Mouse (Mus musculus) heart, embryonic 14.5 days (tissue): ENCODE data around the gene Zdhhc7. TPM values are rescaled to one million over a fixed set of nuclear protein-coding genes. Genes with fewer than 3 reads are reported as not detected.

Experiments
- ATAC-seq: fragments of 200-750 bp; cut with Nextera tagmentation; 2 replicates; pipeline ENCODE4 v1.8.0; 2017; ENCODE audit warnings: low read depth, moderate TSS enrichment; ENCODE audit not compliant: insufficient number of reproducible peaks, insufficient read depth, low FRiP score
- H3K27ac ChIP-seq, 2 experiments: fragments of 200-500 bp in 1 of 2; fragments of 300-500 bp in 1 of 2; sonication (generic) in 1 of 2; replicated peaks in 1 of 2; 2 replicates each; pipeline ENCODE4 v1.5.1; 2012 to 2014; ENCODE audit warnings: low read depth in 2 of 2, low read length in 2 of 2, control low read depth in 1 of 2, mild to moderate bottlenecking in 1 of 2, mixed read lengths in 1 of 2; ENCODE audit not compliant: control insufficient read depth in 1 of 2, insufficient read depth in 1 of 2
- H3K27me3 ChIP-seq: fragments of 300-500 bp; sonication (generic); 2 replicates; pipeline ENCODE4 v1.6.1; 2014; ENCODE audit warnings: mild to moderate bottlenecking, low read length, control low read depth; ENCODE audit not compliant: control insufficient read depth, insufficient read depth
- H3K36me3 ChIP-seq: fragments of 300-500 bp; sonication (generic); 2 replicates; pipeline ENCODE4 v1.6.1; 2014; ENCODE audit warnings: mild to moderate bottlenecking, control low read depth, low read length, mixed read lengths; ENCODE audit not compliant: control insufficient read depth, insufficient read depth
- H3K4me1 ChIP-seq, 2 experiments: fragments of 200-500 bp in 1 of 2; fragments of 300-500 bp in 1 of 2; sonication (generic) in 1 of 2; 2 replicates each; pipeline ENCODE4 v1.6.1; 2012 to 2014; ENCODE audit warnings: low read length in 2 of 2, control low read depth in 1 of 2, mixed read lengths in 1 of 2; ENCODE audit not compliant: control insufficient read depth in 2 of 2, insufficient read depth in 2 of 2
- H3K4me2 ChIP-seq: fragments of 300-500 bp; sonication (generic); 2 replicates; pipeline ENCODE4 v1.6.1; 2014; ENCODE audit warnings: mild to moderate bottlenecking, low read length
- H3K4me3 ChIP-seq, 2 experiments: fragments of 200-500 bp in 1 of 2; fragments of 300-500 bp in 1 of 2; sonication (generic) in 1 of 2; 2 replicates each; pipeline ENCODE4 v1.5.1; 2012 to 2014; ENCODE audit warnings: low read length in 2 of 2, mild to moderate bottlenecking in 2 of 2, control low read depth in 1 of 2, low read depth in 1 of 2, moderate library complexity in 1 of 2; ENCODE audit not compliant: control insufficient read depth in 1 of 2, insufficient read depth in 1 of 2
- H3K9ac ChIP-seq: fragments of 300-500 bp; sonication (generic); 2 replicates; pipeline ENCODE4 v1.6.1; 2014; ENCODE audit warnings: mild to moderate bottlenecking, low read length
- H3K9me3 ChIP-seq: fragments of 300-500 bp; sonication (generic); 2 replicates; pipeline ENCODE4 v1.6.1; 2016; ENCODE audit warnings: low read length, control low read depth; ENCODE audit not compliant: control insufficient read depth
- WGBS: fragments of 180-500 bp; shearing (Covaris S2); extraction: QIAGEN DNeasy Blood & Tissue Kit; methylation state at CpG from one replicate; pipeline ENCODE4 v1.1.7; 2014; 5-methylcytosine and 5-hydroxymethylcytosine counted together
- polyA plus RNA-seq: library from polyadenylated mRNA; unstranded; fragments of >200 nt; fragmentation: Nextera tagmentation; extraction: Ambion mirVana; gene quantifications from 2 replicates; pipeline ENCODE4 v1.2.1, GENCODE M21; 2014

The Zdhhc7 gene
- polyA plus RNA-seq, 1 experiment from 2014 or later: 29.7 TPM

GRCm38 (mm10) chr8:120054833-120055232 lies 46.4 kb downstream of the Zdhhc7 start:
- H3K4me2 ChIP-seq: no peak overlapping the region
- H3K4me3 ChIP-seq: no peak overlapping the region
- no peak for ATAC-seq
- no peaks in the 10 kb centered on the region for H3K27me3 ChIP-seq
- no peak overlapping the region for H3K27ac ChIP-seq
- no peak overlapping the region for H3K9ac ChIP-seq
- H3K4me1 ChIP-seq: peaks cover 8 to 10% of the 10 kb centered on the region in 2 experiments
- 87% methylated on average over 3 of the region's 3 CpGs for WGBS
- no peaks in the 10 kb centered on the region for H3K36me3 ChIP-seq
- H3K9me3 ChIP-seq: no peaks in the 10 kb centered on the region

DNA sequence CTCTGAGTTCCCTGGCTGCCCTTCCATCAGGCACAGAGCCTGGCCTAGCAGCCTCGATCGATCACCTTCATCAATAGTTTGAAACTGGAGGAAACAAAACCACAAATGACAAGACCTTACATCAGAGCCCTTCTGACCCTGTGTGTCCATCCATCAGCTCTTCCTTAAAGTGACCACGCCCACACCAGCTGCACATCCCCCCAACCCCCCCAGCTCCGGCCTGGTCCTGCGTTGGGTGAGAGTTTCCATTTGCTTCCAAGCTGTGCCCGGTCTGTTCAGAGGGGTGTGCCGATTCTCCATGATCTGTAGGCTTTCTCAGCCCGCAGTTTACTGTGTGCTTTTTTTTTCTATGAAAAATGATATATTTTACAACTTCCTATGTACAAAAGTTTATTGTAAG lies 49.0 kb downstream of the Zdhhc7 start:
- peaks cover 8 to 10% of the 10 kb centered on the region in 2 experiments for H3K4me1 ChIP-seq
- H3K9me3 ChIP-seq: no peaks in the 10 kb centered on the region
- 84% methylated on average over 8 of the region's 8 CpGs for WGBS
- no peak overlapping the region for H3K4me3 ChIP-seq
- H3K27me3 ChIP-seq: no peaks in the 10 kb centered on the region
- no peak overlapping the region for H3K9ac ChIP-seq
- no peak for ATAC-seq
- no peaks in the 10 kb centered on the region for H3K36me3 ChIP-seq
- H3K4me2 ChIP-seq: no peak overlapping the region
- no peak overlapping the region for H3K27ac ChIP-seq

DNA sequence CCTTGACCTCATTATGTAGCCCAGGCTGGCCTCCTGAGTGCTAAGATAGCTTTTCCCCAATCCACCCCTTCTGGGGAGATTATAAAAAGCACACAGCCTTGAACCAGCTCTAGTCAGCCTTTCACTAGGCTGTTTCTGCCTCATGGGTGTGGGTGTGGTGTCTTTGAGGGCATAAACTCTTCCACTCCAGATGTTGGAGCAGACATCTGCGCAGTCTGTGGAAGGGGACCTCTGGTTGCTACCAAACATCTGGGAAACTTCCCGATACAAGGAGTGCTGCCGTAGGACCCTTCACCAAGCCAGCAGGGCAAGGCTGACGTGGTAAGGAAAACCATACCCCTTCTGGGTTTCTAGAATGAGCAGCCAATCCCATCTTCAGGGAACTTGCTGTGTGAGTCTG lies 49.4 kb downstream of the Zdhhc7 start:
- ATAC-seq: no peak
- Histone ChIP-seq H3K27me3 (no peaks in the 10 kb centered on the region), H3K9me3 (no peaks in the 10 kb centered on the region), H3K27ac (no peak overlapping the region), H3K36me3 (no peaks in the 10 kb centered on the region), H3K4me1 (peaks cover 11 to 12% of the 10 kb centered on the region in 2 experiments), H3K4me3 (no peak overlapping the region), H3K4me2 (no peak overlapping the region), H3K9ac (no peak overlapping the region)
- 91% methylated on average over 4 of the region's 4 CpGs for WGBS

DNA sequence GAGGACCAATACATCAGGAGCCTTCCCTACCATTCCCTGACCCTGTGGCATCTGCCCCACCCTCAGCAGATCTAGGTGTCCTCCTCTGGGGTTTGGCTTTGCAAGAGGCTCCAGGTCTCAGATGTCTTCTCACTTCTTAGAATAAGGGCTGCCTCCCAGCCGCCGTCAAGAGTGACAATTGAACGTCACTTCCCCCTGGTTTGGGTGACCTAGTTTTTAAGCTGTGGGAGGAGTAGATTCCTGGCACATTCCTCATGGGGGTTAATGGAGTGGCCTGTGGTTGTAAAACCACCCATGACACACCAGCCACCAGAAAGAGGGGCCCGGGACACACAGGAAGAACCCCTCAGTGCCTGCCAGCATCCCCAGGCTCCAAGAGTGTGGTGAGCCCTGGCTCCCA lies 50.3 kb downstream of the Zdhhc7 start:
- peaks cover 20 to 21% of the 10 kb centered on the region in 2 experiments for H3K4me1 ChIP-seq
- no peaks in the 10 kb centered on the region; the same call in 1 of the 2 replicates for H3K27me3 ChIP-seq
- H3K36me3 ChIP-seq: no peaks in the 10 kb centered on the region
- no peak overlapping the region for H3K4me3 ChIP-seq
- ATAC-seq: no peak
- 34% methylated on average over 4 of the region's 4 CpGs for WGBS
- 0 out of 2 replicates have a peak overlapping the region, but pooled peaks have one; percentile 16 for H3K4me2 ChIP-seq
- H3K9ac ChIP-seq: no peak overlapping the region
- H3K9me3 ChIP-seq: no peaks in the 10 kb centered on the region
- no peak overlapping the region for H3K27ac ChIP-seq

GRCm38 (mm10) chr8:120050376-120050775 lies 50.9 kb downstream of the Zdhhc7 start:
- H3K4me3 ChIP-seq: no peak overlapping the region
- peaks cover 22 to 23% of the 10 kb centered on the region in 2 experiments for H3K4me1 ChIP-seq
- H3K9me3 ChIP-seq: no peaks in the 10 kb centered on the region
- ATAC-seq: no peak
- H3K36me3 ChIP-seq: no peaks in the 10 kb centered on the region
- no peaks in the 10 kb centered on the region; the same call in 1 of the 2 replicates for H3K27me3 ChIP-seq
- H3K27ac ChIP-seq: no peak overlapping the region
- WGBS: 63% methylated on average over 10 of the region's 10 CpGs
- H3K4me2 ChIP-seq: no peak overlapping the region
- no peak overlapping the region for H3K9ac ChIP-seq

DNA sequence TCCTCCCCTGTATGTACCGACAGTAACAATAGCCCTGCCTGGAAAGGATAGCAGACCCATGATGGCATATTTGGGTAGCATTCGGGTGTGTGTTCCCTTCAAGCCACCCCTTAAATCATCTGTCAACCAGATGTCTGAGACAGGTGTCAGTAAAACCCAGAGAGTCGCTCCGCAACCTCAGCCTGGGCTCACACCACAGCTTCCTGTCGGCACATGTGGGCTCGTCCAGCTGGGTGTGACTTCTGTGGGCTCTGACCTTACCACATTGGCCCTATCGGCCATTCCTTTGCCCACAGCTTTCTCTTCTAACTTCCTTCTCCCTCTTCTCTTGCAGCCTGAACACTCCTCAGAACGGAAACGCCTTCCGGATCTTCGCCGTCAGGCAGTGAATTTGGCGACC lies 51.3 kb downstream of the Zdhhc7 start:
- Histone ChIP-seq H3K9me3 (no peaks in the 10 kb centered on the region), H3K9ac (no peak overlapping the region), H3K27me3 (no peaks in the 10 kb centered on the region; the same call in 1 of the 2 replicates), H3K4me2 (no peak overlapping the region), H3K27ac (no peak overlapping the region), H3K36me3 (no peaks in the 10 kb centered on the region), H3K4me3 (no peak overlapping the region), H3K4me1 (peaks cover 22 to 23% of the 10 kb centered on the region in 2 experiments)
- 89% methylated on average over 13 of the region's 13 CpGs for WGBS
- no peak for ATAC-seq

DNA sequence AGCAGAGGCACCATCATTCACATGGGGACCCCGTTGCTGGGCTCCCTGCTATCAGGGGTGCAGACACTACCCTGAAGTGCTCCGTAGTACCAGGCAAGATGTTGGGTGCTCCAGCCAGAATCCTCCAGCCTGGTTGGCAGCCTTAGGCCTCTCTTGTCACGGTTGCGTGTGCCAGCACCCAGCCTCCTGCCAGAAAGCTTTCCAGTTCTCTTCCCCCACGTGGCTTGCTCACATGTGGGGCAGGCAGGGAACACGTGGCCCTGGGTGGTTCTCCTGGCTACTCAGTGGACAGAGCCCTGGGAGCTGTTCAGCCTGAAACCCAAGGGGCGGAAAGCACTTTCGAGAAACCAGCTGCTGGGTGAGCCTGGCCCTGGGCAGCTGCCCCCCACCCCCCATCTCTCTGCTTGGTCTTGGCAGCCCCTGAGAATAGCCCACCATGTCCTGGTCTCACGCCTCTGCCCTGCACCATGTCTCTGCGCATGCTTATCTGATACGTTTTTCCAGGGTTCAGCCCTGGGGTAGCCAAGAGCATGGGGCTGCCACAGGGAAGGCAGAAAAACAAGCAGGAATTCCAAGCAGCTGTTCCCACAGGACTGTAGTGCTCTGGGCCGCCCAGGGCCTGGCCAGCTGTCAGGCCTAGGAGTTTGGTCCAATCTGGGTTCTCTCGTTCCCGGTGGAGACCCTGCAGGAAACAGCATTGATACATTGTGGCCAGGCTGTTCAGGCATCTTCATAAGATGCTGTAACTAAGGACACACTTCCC lies 54.8 kb downstream of the Zdhhc7 start:
- Histone ChIP-seq H3K9ac (no peak overlapping the region), H3K36me3 (no peaks in the 10 kb centered on the region), H3K4me1 (peaks cover 22 to 24% of the 10 kb centered on the region in 2 experiments), H3K4me2 (no peak overlapping the region), H3K27me3 (no peaks in the 10 kb centered on the region; the same call in 1 of the 2 replicates), H3K4me3 (no peak overlapping the region), H3K27ac (peak overlapping the region; percentile 28 to 59), H3K9me3 (no peaks in the 10 kb centered on the region)
- ATAC-seq: 0 out of 2 replicates have a peak, but pooled peaks have one; percentile 53
- 36% methylated on average over 14 of the region's 14 CpGs for WGBS
